Mouse (Mus musculus) lung, adult 2 months (tissue): ENCODE results near the gene Stpg1.

Source experiments
- CTCF ChIP-seq: fragments of 200-500 bp; IDR thresholded peaks from 2 replicates; pipeline ENCODE4 v1.5.1; 2011; ENCODE audit warnings: mild to moderate bottlenecking, low read length, control low read depth; ENCODE audit not compliant: insufficient read depth
- POLR2A ChIP-seq: fragments of 200-500 bp; IDR thresholded peaks from 2 replicates; pipeline ENCODE4 v1.6.1; 2011; ENCODE audit warnings: low read depth, mild to moderate bottlenecking, control low read depth, low read length, borderline replicate concordance; ENCODE audit errors: extremely low read depth

DNA sequence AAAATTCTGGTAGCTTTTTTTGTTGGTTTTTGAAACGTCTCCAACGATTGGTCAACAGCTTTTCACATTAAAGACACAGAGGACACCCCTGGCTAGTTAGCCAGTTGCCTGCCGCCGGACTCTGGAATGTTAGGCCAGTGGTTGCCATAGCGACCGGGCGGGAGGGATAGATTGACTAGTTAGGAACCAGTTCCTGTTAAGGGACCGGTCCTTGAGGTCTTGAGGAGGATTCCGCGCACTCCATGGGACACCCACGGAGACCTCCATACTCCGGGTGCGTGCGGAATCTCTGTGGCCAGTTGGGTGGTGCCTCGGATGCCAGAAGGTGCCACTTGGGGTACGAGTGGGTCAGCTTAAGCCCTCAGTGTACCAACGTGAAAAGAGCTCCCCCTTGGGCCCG, 1.2 kb downstream of the Stpg1 start:
- TF ChIP-seq POLR2A (0 out of 2 replicates have a peak, but pooled peaks have one; percentile 4), CTCF (no peak)
